Mouse (Mus musculus): ENCODE measurements around the gene Evi2a. TPM values are rescaled to one million over a fixed set of nuclear protein-coding genes. Genes with fewer than 3 reads are reported as not detected.

Gene Evi2a
- polyA plus RNA-seq, 1 experiment from 2014 or later, result 2.9 TPM

DNA sequence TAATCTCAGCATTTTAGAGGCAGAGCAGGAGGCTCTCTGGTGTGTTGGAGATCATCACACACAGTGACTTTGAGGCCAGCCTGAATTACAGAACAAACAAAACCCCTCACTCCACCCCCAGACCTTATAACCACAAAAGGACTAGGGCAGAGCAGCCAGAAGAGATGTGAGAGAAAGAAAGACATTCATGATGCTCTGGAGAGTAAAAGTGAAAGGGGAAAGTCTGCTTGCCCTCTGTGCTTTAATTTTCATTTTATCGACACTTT lies 6.2 kb downstream of the Evi2a start:
- peaks cover 30% of the 10 kb centered on the region for H3K36me3 ChIP-seq
- no peaks in the 10 kb centered on the region for H3K27me3 ChIP-seq
- no peaks in the 10 kb centered on the region for H3K4me1 ChIP-seq (replicated peaks)
- no peak for ATAC-seq (ENCODE audit: insufficient number of reproducible peaks, insufficient read depth, low FRiP score, low TSS enrichment, low read depth)
- H3K9ac ChIP-seq (replicated peaks), result no peak overlapping the region
- 86% methylated on average over 1 of the region's 1 CpGs for WGBS
- H3K4me2 ChIP-seq, result no peak overlapping the region
- H3K27ac ChIP-seq, result no peak overlapping the region
- H3K4me3 ChIP-seq (replicated peaks), result no peak overlapping the region
- no peaks in the 10 kb centered on the region for H3K9me3 ChIP-seq

DNA sequence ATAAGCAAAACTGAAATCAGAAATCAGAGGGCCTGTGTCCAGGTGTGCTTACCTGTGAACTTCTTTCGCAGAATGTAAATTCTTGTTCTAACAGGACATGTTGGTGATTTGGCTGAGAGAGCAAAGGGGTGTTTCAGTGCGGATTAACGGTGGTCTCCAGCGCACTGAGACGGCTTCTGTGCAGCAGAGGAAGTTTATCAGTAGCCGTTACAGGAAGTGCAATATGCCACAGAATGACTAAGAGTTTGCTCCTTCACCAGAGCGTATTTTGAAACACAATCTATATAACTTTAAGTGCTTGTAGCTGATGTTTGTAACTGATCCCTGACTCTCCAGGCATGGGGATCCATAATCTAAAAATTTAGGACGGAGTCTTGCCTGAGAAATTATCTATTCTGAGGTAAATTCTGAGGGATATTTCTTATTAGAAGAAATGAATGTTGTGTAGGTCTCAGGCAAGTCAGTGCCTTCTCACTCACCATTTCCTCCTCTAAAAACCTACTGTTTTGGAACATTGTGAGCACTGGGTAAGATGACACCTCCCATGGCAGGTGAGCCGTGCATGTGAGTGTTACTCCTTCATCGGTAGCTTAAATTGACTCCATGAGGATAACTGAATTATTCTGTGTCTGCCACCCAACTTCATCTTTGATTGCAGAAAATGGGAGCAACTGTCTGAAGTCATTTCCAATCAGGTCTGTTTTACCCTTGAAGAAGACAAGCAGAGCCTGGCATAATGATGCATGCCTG lies 6.7 kb downstream of the Evi2a start, which contains the start of gene Evi2b:
Gene Evi2b, minus strand, starts transcription at position 203 of the 750 bp plus-strand sequence.
- H3K4me1 ChIP-seq (replicated peaks), result no peaks in the 10 kb centered on the region
- no peak within 1 kb of the TSS for H3K27ac ChIP-seq
- no peak for ATAC-seq (ENCODE audit: insufficient number of reproducible peaks, insufficient read depth, low FRiP score, low TSS enrichment, low read depth)
- 78% methylated on average over 10 of the region's 10 CpGs for WGBS
- no peaks in the 10 kb centered on the region for H3K27me3 ChIP-seq
- peaks cover 26% of the 10 kb centered on the region for H3K36me3 ChIP-seq
- no peaks in the 10 kb centered on the region for H3K9me3 ChIP-seq
- no peak within 1 kb of the TSS for H3K4me3 ChIP-seq (replicated peaks)
- no peak within 1 kb of the TSS for H3K9ac ChIP-seq (replicated peaks)
- no peak within 1 kb of the TSS for H3K4me2 ChIP-seq

DNA sequence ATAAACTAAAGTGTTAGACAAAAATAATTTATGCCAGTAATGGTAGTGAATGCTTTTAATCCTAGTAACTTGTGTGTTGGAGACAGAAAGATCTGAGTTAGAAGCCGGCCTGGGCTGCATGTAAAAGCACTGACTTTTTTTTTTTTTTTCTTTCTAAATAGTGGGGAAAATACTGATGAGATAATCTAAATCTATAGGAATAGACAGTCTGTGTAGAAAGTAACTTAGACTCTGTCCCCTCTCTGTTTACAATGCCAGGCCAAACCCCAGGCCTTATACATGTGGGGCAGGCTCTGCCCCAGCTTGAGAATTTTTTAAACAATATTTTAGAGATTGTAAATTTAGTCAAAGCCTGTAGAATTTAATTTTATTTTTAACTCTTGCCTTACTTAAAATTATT lies 7.5 kb downstream of the Evi2a start:
- no peaks in the 10 kb centered on the region for H3K9me3 ChIP-seq
- no peaks in the 10 kb centered on the region for H3K4me1 ChIP-seq (replicated peaks)
- no peak for ATAC-seq (ENCODE audit: insufficient number of reproducible peaks, insufficient read depth, low FRiP score, low TSS enrichment, low read depth)
- no peak overlapping the region for H3K4me2 ChIP-seq
- H3K36me3 ChIP-seq, result peaks cover 18% of the 10 kb centered on the region
- H3K27me3 ChIP-seq, result no peaks in the 10 kb centered on the region
- no peak overlapping the region for H3K4me3 ChIP-seq (replicated peaks)
- no peak overlapping the region for H3K9ac ChIP-seq (replicated peaks)
- WGBS, result 90% methylated on average over 1 of the region's 1 CpGs
- no peak overlapping the region for H3K27ac ChIP-seq

DNA sequence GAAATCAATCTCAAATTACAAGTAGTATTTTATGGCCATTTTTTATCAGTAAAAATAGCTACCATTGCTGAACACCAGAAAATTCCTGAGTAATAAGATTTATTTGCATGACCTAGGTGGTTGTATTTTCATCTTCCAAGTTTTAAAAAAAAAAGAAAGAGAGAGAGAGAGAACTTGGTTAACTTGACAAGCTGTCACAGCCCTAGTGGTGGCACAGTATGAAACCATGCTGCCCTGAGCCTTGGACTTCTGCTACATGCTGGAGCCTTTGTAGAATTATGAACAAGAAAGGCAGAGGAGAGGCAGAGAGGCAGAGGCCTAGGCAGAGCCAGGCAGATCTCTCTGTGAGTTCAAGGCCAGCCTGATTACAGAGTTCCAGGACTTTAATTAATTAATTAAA lies 8.5 kb downstream of the Evi2a start:
- no peaks in the 10 kb centered on the region for H3K27me3 ChIP-seq
- H3K27ac ChIP-seq, result no peak overlapping the region

DNA sequence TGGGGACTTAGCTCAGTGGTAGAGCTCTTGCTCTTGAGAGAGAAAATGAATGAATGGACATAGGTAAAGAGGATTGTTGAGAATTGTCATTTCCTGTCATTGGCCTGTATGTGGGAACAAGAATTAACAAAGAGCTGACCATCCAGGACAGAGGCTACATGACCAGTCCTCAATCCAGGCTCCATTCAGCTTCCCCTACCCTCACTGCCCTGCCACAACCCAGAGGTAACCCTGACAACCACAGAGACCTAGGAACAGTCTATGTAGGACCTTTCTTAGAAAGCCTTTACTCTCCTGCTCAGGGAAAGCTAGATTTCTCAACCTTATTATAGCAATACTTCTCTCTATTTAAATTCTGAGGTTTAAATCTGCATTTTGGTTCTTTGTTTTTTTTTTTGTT lies 9.6 kb downstream of the Evi2a start:
- no peak overlapping the region for H3K27ac ChIP-seq
- no peak overlapping the region for H3K9ac ChIP-seq (replicated peaks)
- no peaks in the 10 kb centered on the region for H3K4me1 ChIP-seq (replicated peaks)
- no peak overlapping the region for H3K4me3 ChIP-seq (replicated peaks)
- peaks cover 6% of the 10 kb centered on the region for H3K36me3 ChIP-seq
- no peak overlapping the region for H3K4me2 ChIP-seq
- H3K27me3 ChIP-seq, result no peaks in the 10 kb centered on the region
- ATAC-seq (ENCODE audit: insufficient number of reproducible peaks, insufficient read depth, low FRiP score, low TSS enrichment, low read depth), result no peak
- H3K9me3 ChIP-seq, result no peaks in the 10 kb centered on the region

More for the DNA sequence above, 8.5 kb downstream of the Evi2a start:
- ATAC-seq (ENCODE audit: insufficient number of reproducible peaks, insufficient read depth, low FRiP score, low TSS enrichment, low read depth), result no peak
- no peaks in the 10 kb centered on the region for H3K9me3 ChIP-seq
- no peak overlapping the region for H3K4me2 ChIP-seq
- peaks cover 8% of the 10 kb centered on the region for H3K36me3 ChIP-seq
- H3K4me1 ChIP-seq (replicated peaks), result no peaks in the 10 kb centered on the region
- H3K9ac ChIP-seq (replicated peaks), result no peak overlapping the region
- H3K4me3 ChIP-seq (replicated peaks), result no peak overlapping the region

DNA sequence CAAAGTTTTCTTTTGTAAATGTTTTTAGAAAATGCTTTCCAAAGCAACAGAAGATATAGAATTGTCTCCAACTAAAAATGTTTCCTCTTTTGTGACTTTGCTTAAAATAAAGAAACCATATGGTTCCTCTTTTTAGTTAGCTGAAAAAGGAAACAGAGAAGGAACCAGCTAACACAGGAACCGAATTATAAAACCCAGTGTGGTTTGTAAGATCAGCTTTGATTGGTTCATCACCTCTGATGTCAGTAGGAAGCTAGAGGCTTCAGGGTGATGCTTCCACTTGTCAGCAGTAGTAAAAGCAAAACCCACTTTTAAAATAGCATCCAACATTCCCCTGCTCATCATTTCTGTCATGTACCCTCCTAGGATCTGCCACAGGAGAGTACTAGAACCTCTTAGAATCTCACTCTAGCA lies 10.5 kb downstream of the Evi2a start:
- Histone ChIP-seq H3K4me3 (replicated peaks) (no peak overlapping the region), H3K4me1 (replicated peaks) (no peaks in the 10 kb centered on the region), H3K9me3 (no peaks in the 10 kb centered on the region), H3K27me3 (no peaks in the 10 kb centered on the region), H3K4me2 (no peak overlapping the region), H3K27ac (no peak overlapping the region), H3K36me3 (peaks cover 11% of the 10 kb centered on the region), H3K9ac (replicated peaks) (no peak overlapping the region)
- WGBS, result 80% methylated on average over 1 of the region's 1 CpGs
- ATAC-seq (ENCODE audit: insufficient number of reproducible peaks, insufficient read depth, low FRiP score, low TSS enrichment, low read depth), result no peak

DNA sequence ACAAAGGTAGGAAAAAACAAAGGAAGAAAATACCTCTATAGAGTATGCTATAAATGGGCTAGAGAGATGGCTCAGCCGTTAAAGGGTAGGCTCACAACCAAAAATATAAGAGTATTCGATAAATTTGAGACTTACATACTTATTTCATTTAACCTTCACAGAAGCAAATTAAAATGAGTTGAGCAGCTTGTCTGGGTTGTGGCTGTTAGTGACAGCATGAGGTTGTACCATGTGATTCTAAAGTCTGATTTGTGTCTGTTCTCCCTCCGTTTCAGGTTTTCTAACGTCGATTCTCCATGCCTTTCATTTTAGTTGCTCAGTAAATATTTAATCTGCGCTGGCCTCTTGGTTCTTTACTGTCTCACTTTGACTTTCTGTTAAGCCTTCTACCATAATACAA lies 11.1 kb downstream of the Evi2a start:
- ATAC-seq (ENCODE audit: insufficient number of reproducible peaks, insufficient read depth, low FRiP score, low TSS enrichment, low read depth), result no peak
- no peak overlapping the region for H3K9ac ChIP-seq (replicated peaks)
- H3K9me3 ChIP-seq, result no peaks in the 10 kb centered on the region
- H3K27me3 ChIP-seq, result no peaks in the 10 kb centered on the region
- no peak overlapping the region for H3K4me3 ChIP-seq (replicated peaks)
- peaks cover 11% of the 10 kb centered on the region for H3K36me3 ChIP-seq
- no peak overlapping the region for H3K27ac ChIP-seq
- no peaks in the 10 kb centered on the region for H3K4me1 ChIP-seq (replicated peaks)
- H3K4me2 ChIP-seq, result no peak overlapping the region
- 92% methylated on average over 6 of the region's 6 CpGs for WGBS

DNA sequence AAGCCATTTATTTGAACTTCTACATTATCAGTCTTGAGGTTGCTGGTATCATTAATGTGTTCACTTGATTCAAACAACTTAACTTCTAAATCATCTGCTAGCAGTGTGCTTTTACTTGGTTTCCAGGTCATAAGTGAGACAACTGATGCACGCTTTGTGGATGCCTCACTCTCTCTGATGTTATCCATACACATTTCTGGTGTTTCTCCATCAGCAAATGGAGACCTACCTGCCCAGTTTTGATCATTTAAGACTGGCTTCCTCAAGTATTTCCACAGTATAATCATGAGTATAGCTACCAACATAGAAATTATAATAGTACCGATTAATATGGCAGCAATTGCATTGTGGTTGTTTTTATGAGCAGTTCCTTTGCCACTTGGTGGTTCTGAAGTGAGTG lies 14.6 kb downstream of the Evi2a start:
- Histone ChIP-seq H3K4me2 (no peak overlapping the region), H3K27ac (no peak overlapping the region), H3K9ac (replicated peaks) (no peak overlapping the region), H3K36me3 (peaks cover 4% of the 10 kb centered on the region; the same call in 1 of the 2 replicates), H3K4me3 (replicated peaks) (no peak overlapping the region), H3K27me3 (no peaks in the 10 kb centered on the region), H3K4me1 (replicated peaks) (no peaks in the 10 kb centered on the region), H3K9me3 (no peaks in the 10 kb centered on the region)
- WGBS, result 97% methylated on average over 2 of the region's 2 CpGs
- no peak for ATAC-seq (ENCODE audit: insufficient number of reproducible peaks, insufficient read depth, low FRiP score, low TSS enrichment, low read depth)

DNA sequence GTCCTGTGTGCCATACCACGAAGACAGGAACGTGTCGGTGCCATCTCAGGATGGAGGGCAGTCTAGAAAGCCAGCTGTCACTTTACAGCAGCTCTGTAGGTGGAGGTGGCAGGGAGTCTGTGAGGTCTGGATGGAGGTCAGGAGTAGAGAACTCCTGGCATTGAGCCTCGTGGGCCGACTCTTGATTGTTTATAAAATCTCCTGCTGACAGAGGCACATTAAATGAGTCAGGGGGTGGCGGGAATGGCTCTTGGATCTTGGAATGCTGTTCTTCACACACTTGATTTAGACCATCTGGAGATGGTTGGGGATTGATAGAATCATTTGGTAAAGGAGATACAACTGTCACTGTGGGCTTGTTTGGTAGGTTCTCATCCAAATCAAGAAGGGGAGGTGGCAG lies 15.1 kb downstream of the Evi2a start:
- no peaks in the 10 kb centered on the region for H3K9me3 ChIP-seq
- H3K4me3 ChIP-seq (replicated peaks), result no peak overlapping the region
- no peak overlapping the region for H3K4me2 ChIP-seq
- no peaks in the 10 kb centered on the region for H3K27me3 ChIP-seq
- H3K27ac ChIP-seq, result no peak overlapping the region
- peaks cover 4% of the 10 kb centered on the region; the same call in 1 of the 2 replicates for H3K36me3 ChIP-seq
- no peak for ATAC-seq (ENCODE audit: insufficient number of reproducible peaks, insufficient read depth, low FRiP score, low TSS enrichment, low read depth)
- 68% methylated on average over 6 of the region's 6 CpGs for WGBS
- H3K4me1 ChIP-seq (replicated peaks), result no peaks in the 10 kb centered on the region
- H3K9ac ChIP-seq (replicated peaks), result no peak overlapping the region

DNA sequence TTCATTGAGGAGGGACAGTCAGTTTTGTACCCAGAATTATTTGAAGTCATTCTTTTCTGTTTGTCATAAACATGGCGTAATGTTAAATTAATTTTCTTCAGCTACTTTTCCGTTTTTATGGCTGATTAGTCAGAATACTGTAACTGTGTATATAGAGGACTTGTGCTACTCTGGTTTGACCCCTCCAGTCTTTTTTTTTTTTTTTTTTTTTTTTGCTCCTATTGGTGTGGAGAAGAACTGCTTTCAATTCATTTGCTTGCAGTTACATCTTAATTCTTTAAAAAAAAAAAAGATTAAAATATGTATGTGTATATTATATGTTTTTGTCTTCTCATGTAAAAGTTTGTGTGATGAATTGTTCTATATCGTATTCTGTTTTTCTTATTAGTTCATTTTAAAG lies 18.4 kb downstream of the Evi2a start:
- 92% methylated on average over 3 of the region's 3 CpGs for WGBS
- Histone ChIP-seq H3K9ac (replicated peaks) (no peak overlapping the region), H3K9me3 (no peaks in the 10 kb centered on the region)

DNA sequence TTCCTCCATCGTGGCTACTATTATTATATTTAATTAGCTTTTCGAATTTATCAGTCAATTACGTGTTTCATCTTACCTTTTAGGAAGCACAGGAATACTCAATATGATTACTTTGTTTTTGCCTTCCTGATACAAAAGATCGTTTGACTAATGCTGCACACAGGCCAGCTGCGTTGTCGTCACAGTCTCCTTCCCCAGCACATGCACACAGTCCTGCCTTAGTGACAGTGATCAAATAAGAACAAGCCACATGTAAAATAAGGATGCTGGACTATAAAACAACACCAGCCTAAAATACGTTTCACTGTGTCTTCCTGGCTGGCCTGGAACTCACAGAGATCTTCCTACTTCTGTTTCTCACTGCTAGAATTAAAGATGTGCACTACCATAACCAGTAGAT lies 25.9 kb downstream of the Evi2a start:
- WGBS, result 92% methylated on average over 7 of the region's 7 CpGs

More for the DNA sequence above, 18.4 kb downstream of the Evi2a start:
- no peak overlapping the region for H3K4me2 ChIP-seq
- no peak overlapping the region for H3K4me3 ChIP-seq (replicated peaks)
- no peaks in the 10 kb centered on the region for H3K27me3 ChIP-seq
- no peaks in the 10 kb centered on the region for H3K4me1 ChIP-seq (replicated peaks)
- H3K27ac ChIP-seq, result no peak overlapping the region
- no peak for ATAC-seq (ENCODE audit: insufficient number of reproducible peaks, insufficient read depth, low FRiP score, low TSS enrichment, low read depth)
- peaks cover 4% of the 10 kb centered on the region; the same call in 1 of the 2 replicates for H3K36me3 ChIP-seq

DNA sequence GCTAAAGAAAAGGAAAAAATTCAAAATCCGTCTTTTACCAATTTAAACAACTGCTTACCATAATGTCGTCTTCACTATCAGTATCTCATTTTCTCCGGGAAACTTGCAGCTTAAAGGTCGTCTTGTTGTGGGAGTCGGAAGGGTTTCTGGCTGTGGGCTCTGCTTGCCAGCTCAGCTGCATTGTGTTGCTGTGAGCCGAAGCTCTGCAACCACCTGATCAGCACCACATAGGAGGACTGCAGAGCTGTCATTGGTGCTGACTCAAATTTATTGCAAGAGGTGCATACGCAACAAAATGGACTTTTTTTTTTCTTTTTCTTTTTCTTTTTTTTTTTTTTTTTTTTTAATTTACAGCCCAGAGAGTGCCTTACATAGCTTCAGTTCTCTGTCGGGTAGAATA lies 26.6 kb downstream of the Evi2a start, which contains the start of gene Omg:
Gene Omg, minus strand, starts transcription at position 240 of the 400 bp plus-strand sequence.
- no peaks in the 10 kb centered on the region for H3K27me3 ChIP-seq
- H3K9me3 ChIP-seq, result no peaks in the 10 kb centered on the region
- no peak within 1 kb of the TSS for H3K4me2 ChIP-seq
- no peak within 1 kb of the TSS for H3K4me3 ChIP-seq (replicated peaks)
- no peaks in the 10 kb centered on the region for H3K4me1 ChIP-seq (replicated peaks)
- H3K36me3 ChIP-seq, result no peaks in the 10 kb centered on the region
- H3K9ac ChIP-seq (replicated peaks), result no peak within 1 kb of the TSS
- no peak for ATAC-seq (ENCODE audit: insufficient number of reproducible peaks, insufficient read depth, low FRiP score, low TSS enrichment, low read depth)
- H3K27ac ChIP-seq, result no peak within 1 kb of the TSS
- WGBS, result 66% methylated on average over 8 of the region's 8 CpGs

More for the DNA sequence above, 25.9 kb downstream of the Evi2a start:
- H3K4me1 ChIP-seq (replicated peaks), result no peaks in the 10 kb centered on the region
- ATAC-seq (ENCODE audit: insufficient number of reproducible peaks, insufficient read depth, low FRiP score, low TSS enrichment, low read depth), result no peak
- H3K9me3 ChIP-seq, result no peaks in the 10 kb centered on the region
- H3K27me3 ChIP-seq, result no peaks in the 10 kb centered on the region
- H3K27ac ChIP-seq, result no peak overlapping the region
- no peaks in the 10 kb centered on the region for H3K36me3 ChIP-seq
- H3K9ac ChIP-seq (replicated peaks), result no peak overlapping the region
- H3K4me3 ChIP-seq (replicated peaks), result no peak overlapping the region
- no peak overlapping the region for H3K4me2 ChIP-seq
